Mouse (Mus musculus): ENCODE measurements around the gene Pla2g15. TPM values are rescaled to one million over a fixed set of nuclear protein-coding genes. Genes with fewer than 3 reads are reported as not detected.

Pla2g15 gene
- polyA plus RNA-seq, 1 experiment from 2014 or later: 13.7 TPM

DNA sequence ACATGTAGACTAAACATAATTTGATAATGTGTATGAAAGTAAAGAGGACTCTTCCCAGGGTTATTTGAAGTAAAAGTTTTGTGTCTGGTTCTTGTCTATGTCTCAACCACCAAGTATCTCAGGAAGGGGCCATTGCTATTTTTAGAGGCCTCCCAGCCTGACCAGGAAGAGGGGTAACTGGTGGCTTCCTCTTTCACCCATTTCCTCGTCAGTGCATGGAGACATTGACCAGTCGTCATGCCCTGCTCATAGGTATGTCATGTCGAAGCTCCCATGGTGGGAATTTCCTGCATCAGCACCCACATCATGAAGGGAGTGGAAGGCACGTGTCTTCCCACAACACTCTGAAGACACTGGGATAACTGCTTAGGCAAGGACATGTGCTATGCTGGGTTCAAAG, 2.7 kb downstream of the Pla2g15 start:
- Histone ChIP-seq H3K36me3 (ENCODE audit: control insufficient read depth, insufficient read depth, low read length) (no peaks in the 10 kb centered on the region; the same call in 1 of the 2 replicates), H3K4me3 (replicated peaks; ENCODE audit: low read length) (no peak overlapping the region), H3K27me3 (ENCODE audit: control insufficient read depth, insufficient read depth, low read length) (no peaks in the 10 kb centered on the region), H3K9ac (ENCODE audit: low read length) (no peak overlapping the region), H3K4me2 (ENCODE audit: low read depth, low read length) (no peak overlapping the region), H3K4me1 (ENCODE audit: control insufficient read depth, insufficient read depth, low read length) (peaks cover 8% of the 10 kb centered on the region), H3K9me3 (replicated peaks; ENCODE audit: control insufficient read depth, low read length) (no peaks in the 10 kb centered on the region), H3K27ac (ENCODE audit: low read length) (no peak overlapping the region)
- ATAC-seq (ENCODE audit: insufficient read depth, low FRiP score): no peak
- WGBS: 73% methylated on average over 4 of the region's 4 CpGs

DNA sequence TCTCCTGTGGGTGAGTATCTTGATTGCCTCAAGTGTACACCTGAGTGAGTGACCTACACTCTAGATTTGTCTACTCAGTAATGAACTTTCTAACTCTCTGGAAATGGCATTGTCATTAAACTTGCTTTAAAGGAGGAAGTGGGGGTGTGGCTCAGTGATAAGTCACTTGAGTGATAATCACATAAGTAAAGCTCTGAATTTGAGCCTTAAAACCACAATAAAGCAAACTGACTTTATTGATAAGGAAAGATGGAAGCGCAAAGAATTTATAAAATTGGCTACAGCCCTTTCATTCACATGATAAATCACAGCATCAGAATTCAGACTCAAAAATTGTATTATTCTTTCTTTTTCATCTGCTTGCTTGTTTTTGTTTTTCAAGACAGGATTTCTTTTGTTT, 7.2 kb downstream of the Pla2g15 start:
- Histone ChIP-seq H3K27me3 (ENCODE audit: control insufficient read depth, insufficient read depth, low read length) (no peaks in the 10 kb centered on the region), H3K4me3 (replicated peaks; ENCODE audit: low read length) (no peak overlapping the region), H3K9ac (ENCODE audit: low read length) (no peak overlapping the region), H3K36me3 (ENCODE audit: control insufficient read depth, insufficient read depth, low read length) (peaks cover 4% of the 10 kb centered on the region), H3K27ac (ENCODE audit: low read length) (no peak overlapping the region), H3K4me1 (ENCODE audit: control insufficient read depth, insufficient read depth, low read length) (no peaks in the 10 kb centered on the region), H3K9me3 (replicated peaks; ENCODE audit: control insufficient read depth, low read length) (no peaks in the 10 kb centered on the region), H3K4me2 (ENCODE audit: low read depth, low read length) (no peak overlapping the region)
- ATAC-seq (ENCODE audit: insufficient read depth, low FRiP score): no peak
- WGBS: 76% methylated on average over 1 of the region's 1 CpGs

DNA sequence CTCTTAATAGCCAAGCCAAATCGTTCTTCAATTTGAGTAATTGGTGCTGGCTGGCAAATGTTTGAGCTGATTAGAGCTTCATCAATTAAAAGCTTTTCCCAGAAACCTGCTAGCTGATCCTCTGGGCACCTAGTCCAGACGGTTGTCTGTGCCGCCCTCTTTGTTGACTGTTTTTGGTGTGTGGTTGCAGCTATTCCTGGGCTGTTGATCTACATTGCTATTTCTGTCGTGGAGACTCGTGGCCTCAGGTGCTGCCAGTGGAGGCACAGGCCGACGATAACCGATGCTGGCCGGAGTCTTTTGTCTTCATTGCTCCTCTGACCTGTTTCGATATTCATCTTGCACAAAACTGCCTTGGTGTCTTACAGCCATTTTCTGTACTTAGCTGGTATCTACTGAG, 8.2 kb downstream of the Pla2g15 start:
- Histone ChIP-seq H3K4me2 (ENCODE audit: low read depth, low read length) (no peak overlapping the region), H3K4me1 (ENCODE audit: control insufficient read depth, insufficient read depth, low read length) (no peaks in the 10 kb centered on the region), H3K9ac (ENCODE audit: low read length) (no peak overlapping the region), H3K4me3 (replicated peaks; ENCODE audit: low read length) (no peak overlapping the region), H3K27ac (ENCODE audit: low read length) (no peak overlapping the region), H3K36me3 (ENCODE audit: control insufficient read depth, insufficient read depth, low read length) (peaks cover 4% of the 10 kb centered on the region), H3K9me3 (replicated peaks; ENCODE audit: control insufficient read depth, low read length) (no peaks in the 10 kb centered on the region), H3K27me3 (ENCODE audit: control insufficient read depth, insufficient read depth, low read length) (no peaks in the 10 kb centered on the region)
- WGBS: 88% methylated on average over 10 of the region's 10 CpGs
- ATAC-seq (ENCODE audit: insufficient read depth, low FRiP score): no peak

DNA sequence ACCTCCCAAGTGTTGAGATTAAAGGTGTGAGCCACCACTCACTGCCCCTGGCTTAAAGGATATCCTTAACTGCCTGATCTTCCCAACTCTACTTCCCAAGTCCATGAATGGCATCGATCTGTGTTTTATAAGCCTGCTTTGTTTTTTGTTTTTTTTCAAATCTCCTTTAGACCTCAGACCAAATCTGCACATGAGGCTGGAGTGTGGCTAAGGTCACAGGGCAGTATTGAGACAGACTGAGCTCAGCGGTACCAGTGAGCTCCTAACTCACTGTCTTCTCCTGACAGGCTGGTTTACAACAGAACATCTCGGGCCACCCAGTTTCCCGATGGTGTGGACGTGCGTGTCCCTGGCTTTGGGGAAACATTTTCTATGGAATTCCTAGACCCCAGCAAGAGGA, 9.7 kb downstream of the Pla2g15 start:
- Histone ChIP-seq H3K4me1 (ENCODE audit: control insufficient read depth, insufficient read depth, low read length) (no peaks in the 10 kb centered on the region), H3K27ac (ENCODE audit: low read length) (no peak overlapping the region), H3K4me3 (replicated peaks; ENCODE audit: low read length) (no peak overlapping the region), H3K4me2 (ENCODE audit: low read depth, low read length) (no peak overlapping the region), H3K9me3 (replicated peaks; ENCODE audit: control insufficient read depth, low read length) (no peaks in the 10 kb centered on the region), H3K27me3 (ENCODE audit: control insufficient read depth, insufficient read depth, low read length) (no peaks in the 10 kb centered on the region), H3K9ac (ENCODE audit: low read length) (no peak overlapping the region), H3K36me3 (ENCODE audit: control insufficient read depth, insufficient read depth, low read length) (peaks cover 11% of the 10 kb centered on the region)
- 89% methylated on average over 6 of the region's 6 CpGs for WGBS
- no peak for ATAC-seq (ENCODE audit: insufficient read depth, low FRiP score)

DNA sequence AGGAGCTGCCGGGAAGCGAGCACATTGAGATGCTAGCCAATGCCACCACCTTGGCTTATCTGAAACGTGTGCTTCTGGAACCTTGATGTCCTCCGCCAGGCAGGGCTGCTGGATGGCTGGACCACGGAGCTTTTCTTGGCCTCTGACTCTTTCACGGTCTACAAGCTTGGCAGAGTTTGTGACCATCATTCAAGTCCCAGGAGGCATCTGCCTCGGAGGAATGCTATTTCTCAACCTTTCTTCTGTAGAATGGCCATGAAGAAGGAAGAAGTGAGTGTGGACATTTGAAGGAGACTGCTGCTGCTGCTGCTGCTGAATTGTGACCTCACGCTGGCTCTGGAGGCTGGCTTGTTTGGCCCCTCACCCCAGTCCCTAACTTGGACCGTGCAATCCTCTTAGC, 13.1 kb downstream of the Pla2g15 start:
- no peaks in the 10 kb centered on the region for H3K4me1 ChIP-seq (ENCODE audit: control insufficient read depth, insufficient read depth, low read length)
- no peak overlapping the region for H3K4me2 ChIP-seq (ENCODE audit: low read depth, low read length)
- no peaks in the 10 kb centered on the region for H3K27me3 ChIP-seq (ENCODE audit: control insufficient read depth, insufficient read depth, low read length)
- no peak overlapping the region for H3K27ac ChIP-seq (ENCODE audit: low read length)
- no peaks in the 10 kb centered on the region for H3K9me3 ChIP-seq (replicated peaks; ENCODE audit: control insufficient read depth, low read length)
- H3K4me3 ChIP-seq (replicated peaks; ENCODE audit: low read length): no peak overlapping the region
- no peak overlapping the region for H3K9ac ChIP-seq (ENCODE audit: low read length)
- 89% methylated on average over 9 of the region's 9 CpGs for WGBS
- peaks cover 11% of the 10 kb centered on the region for H3K36me3 ChIP-seq (ENCODE audit: control insufficient read depth, insufficient read depth, low read length)
- ATAC-seq (ENCODE audit: insufficient read depth, low FRiP score): no peak

DNA sequence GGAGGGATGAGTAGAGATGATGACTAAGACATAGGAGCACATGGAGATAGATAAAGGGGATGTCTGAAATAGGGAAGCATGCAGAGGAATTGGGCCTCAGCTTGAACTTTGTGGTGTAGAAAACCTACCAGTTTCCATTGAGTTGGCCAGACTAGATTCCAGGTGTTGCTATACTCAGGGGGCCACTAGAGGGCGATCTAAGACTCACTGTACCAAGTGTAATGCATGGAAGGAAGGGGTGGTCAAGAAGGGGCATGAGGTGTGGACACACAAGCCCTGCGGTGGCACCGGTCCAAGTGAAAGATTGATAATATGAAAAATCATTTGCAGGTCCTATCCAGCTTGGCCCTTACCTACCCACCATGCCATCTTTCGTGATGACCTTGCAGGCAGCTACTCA, 15.3 kb downstream of the Pla2g15 start:
- H3K27me3 ChIP-seq (ENCODE audit: control insufficient read depth, insufficient read depth, low read length): no peaks in the 10 kb centered on the region
- H3K4me2 ChIP-seq (ENCODE audit: low read depth, low read length): no peak overlapping the region
- peaks cover 3% of the 10 kb centered on the region; the same call in 1 of the 2 replicates for H3K4me1 ChIP-seq (ENCODE audit: control insufficient read depth, insufficient read depth, low read length)
- ATAC-seq (ENCODE audit: insufficient read depth, low FRiP score): no peak
- H3K4me3 ChIP-seq (replicated peaks; ENCODE audit: low read length): no peak overlapping the region
- WGBS: 45% methylated on average over 4 of the region's 4 CpGs
- no peak overlapping the region for H3K27ac ChIP-seq (ENCODE audit: low read length)
- H3K9me3 ChIP-seq (replicated peaks; ENCODE audit: control insufficient read depth, low read length): no peaks in the 10 kb centered on the region
- peaks cover 11% of the 10 kb centered on the region for H3K36me3 ChIP-seq (ENCODE audit: control insufficient read depth, insufficient read depth, low read length)
- H3K9ac ChIP-seq (ENCODE audit: low read length): no peak overlapping the region

DNA sequence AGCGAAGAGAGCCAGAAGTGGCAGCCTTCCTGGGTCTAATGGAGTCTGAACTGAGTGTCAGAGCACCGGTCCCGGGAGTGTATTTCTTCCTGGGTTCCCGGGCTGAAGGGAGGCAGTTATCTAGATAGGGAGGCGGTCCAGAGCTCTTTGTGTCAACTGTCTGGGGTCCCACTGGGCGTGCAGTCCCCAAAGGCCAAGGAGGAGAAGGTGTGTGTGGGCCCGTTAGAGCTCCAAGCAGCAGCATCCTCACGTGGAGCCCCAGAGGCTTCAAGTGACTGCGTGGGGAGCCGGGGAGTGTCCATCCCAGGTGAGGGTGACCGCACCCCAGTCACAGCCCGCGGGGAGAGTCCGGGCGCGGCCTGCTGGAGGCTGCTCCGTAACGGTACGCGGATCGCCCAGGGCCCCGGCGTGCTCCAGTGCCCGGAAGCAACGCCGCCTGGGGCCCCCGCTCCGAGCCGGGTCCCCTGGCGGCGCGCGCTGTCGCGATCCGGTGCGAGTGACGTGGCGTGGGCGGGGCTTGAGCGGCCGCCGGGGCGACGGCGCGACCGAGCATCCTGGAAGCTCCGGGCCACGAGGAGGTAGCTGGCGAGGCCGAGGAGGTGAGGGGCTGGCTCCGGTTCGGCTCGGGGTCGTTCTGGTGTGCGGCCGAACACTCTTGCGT, 18.3 kb downstream of the Pla2g15 start, which contains the start of gene Slc7a6:
TSS of gene Slc7a6 (plus strand) at position 502 of the 661 bp plus-strand sequence.
- peak within 1 kb of the TSS; percentile 58 for H3K27ac ChIP-seq (ENCODE audit: low read length)
- peak within 1 kb of the TSS; percentile 81 for H3K4me3 ChIP-seq (replicated peaks; ENCODE audit: low read length)
- no peaks in the 10 kb centered on the region for H3K27me3 ChIP-seq (ENCODE audit: control insufficient read depth, insufficient read depth, low read length)
- H3K9me3 ChIP-seq (replicated peaks; ENCODE audit: control insufficient read depth, low read length): no peaks in the 10 kb centered on the region
- H3K4me1 ChIP-seq (ENCODE audit: control insufficient read depth, insufficient read depth, low read length): peaks cover 3% of the 10 kb centered on the region; the same call in 1 of the 2 replicates
- peak; percentile 84 for ATAC-seq (ENCODE audit: insufficient read depth, low FRiP score)
- H3K9ac ChIP-seq (ENCODE audit: low read length): peak within 1 kb of the TSS; percentile 86
- H3K4me2 ChIP-seq (ENCODE audit: low read depth, low read length): peak within 1 kb of the TSS; percentile 98
- WGBS: under 1% methylated on average over 59 of the region's 59 CpGs
- peaks cover 6% of the 10 kb centered on the region; the same call in 1 of the 2 replicates for H3K36me3 ChIP-seq (ENCODE audit: control insufficient read depth, insufficient read depth, low read length)

DNA sequence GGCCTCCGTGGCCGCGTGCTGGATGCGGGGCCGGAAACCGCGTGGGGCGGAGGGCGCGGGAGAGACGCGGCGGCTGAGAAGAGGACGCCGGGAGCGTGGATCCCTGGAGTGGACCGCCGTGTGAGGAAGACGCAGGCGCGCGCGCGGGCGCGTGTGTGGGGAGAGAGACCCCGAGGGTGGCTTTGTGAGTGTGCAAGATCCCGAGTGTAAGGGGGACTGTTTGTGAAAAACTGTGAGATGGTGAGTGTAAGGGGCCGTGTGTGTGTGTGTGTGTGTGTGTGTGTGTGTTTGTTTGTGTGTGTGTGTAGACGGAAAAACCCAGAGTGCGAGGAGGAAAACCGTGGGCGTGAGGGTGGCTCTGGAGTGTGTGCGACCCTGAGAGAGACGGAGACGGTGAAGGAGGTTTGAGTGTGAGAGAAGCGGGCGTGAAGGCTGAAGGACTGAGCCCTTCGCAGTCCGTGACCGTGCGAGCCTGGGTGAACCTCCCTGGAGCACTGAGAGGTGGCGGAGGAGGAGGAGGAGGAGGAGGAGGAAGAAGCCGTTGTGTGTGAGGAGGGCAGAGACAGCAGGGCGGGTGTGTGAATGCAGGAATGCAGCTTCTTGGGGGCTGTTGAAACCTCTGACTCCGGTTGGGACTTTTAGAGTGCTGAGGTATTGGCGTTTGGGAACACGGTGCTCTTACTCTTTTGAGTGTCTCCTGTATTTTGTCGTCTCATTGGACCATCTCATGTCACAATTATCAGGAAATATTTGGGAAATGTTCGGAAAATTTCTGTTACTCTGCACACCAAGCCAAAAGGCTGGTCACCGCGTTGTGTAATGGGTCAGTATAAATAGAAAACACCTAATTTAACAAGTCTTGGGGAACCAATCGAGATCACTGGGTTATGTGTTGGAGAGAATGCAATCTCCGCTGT, 19.1 kb downstream of the Pla2g15 start:
- Histone ChIP-seq H3K27me3 (ENCODE audit: control insufficient read depth, insufficient read depth, low read length) (no peaks in the 10 kb centered on the region), H3K4me1 (ENCODE audit: control insufficient read depth, insufficient read depth, low read length) (peaks cover 3% of the 10 kb centered on the region; the same call in 1 of the 2 replicates), H3K36me3 (ENCODE audit: control insufficient read depth, insufficient read depth, low read length) (0 out of 2 replicates have a peak, but pooled peaks cover under 1% of the 10 kb centered on the region), H3K4me3 (replicated peaks; ENCODE audit: low read length) (peak overlapping the region; percentile 81), H3K4me2 (ENCODE audit: low read depth, low read length) (peak overlapping the region; percentile 98), H3K9ac (ENCODE audit: low read length) (peak overlapping the region; percentile 86), H3K9me3 (replicated peaks; ENCODE audit: control insufficient read depth, low read length) (no peaks in the 10 kb centered on the region), H3K27ac (ENCODE audit: low read length) (peak overlapping the region; percentile 58)
- peak; percentile 75; the same call in 1 of the 2 replicates for ATAC-seq (ENCODE audit: insufficient read depth, low FRiP score)
- WGBS: under 1% methylated on average over 54 of the region's 54 CpGs

DNA sequence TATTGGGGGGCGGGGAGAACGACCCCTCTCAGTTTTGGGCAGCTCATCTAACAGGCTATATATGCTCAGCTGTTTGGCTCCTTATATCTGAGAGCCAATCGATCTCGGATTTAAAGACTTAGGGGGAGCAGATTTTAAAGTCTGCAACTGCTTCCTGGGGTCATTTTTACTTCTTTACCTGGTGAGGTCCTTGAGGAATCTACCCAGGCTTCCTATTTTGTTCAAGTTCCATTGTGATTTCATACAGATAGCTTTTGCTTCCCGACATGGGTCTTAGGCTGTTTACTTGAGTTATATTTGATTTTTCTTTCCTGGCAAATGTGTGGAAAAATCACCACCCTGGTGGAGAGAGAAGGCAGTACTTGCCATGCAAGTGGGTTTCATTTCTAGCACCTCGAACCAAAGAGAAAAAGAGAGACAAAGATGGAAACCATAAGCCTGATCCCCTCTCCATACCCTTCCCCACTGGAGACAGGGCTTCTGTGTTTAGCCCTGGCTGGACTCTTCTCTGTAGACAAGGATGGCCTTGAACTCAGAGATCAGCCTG, 19.8 kb downstream of the Pla2g15 start:
- Histone ChIP-seq H3K27me3 (ENCODE audit: control insufficient read depth, insufficient read depth, low read length) (no peaks in the 10 kb centered on the region), H3K27ac (ENCODE audit: low read length) (no peak overlapping the region), H3K36me3 (ENCODE audit: control insufficient read depth, insufficient read depth, low read length) (no peaks in the 10 kb centered on the region), H3K4me2 (ENCODE audit: low read depth, low read length) (peak overlapping the region; percentile 98), H3K4me1 (ENCODE audit: control insufficient read depth, insufficient read depth, low read length) (peaks cover 3% of the 10 kb centered on the region; the same call in 1 of the 2 replicates), H3K9ac (ENCODE audit: low read length) (peak overlapping the region; percentile 86), H3K9me3 (replicated peaks; ENCODE audit: control insufficient read depth, low read length) (no peaks in the 10 kb centered on the region), H3K4me3 (replicated peaks; ENCODE audit: low read length) (peak overlapping the region; percentile 81)
- ATAC-seq (ENCODE audit: insufficient read depth, low FRiP score): no peak
- WGBS: 16% methylated on average over 6 of the region's 6 CpGs
